ENCODE assay signal across 8 mouse cellular contexts in the genomic region with DNA sequence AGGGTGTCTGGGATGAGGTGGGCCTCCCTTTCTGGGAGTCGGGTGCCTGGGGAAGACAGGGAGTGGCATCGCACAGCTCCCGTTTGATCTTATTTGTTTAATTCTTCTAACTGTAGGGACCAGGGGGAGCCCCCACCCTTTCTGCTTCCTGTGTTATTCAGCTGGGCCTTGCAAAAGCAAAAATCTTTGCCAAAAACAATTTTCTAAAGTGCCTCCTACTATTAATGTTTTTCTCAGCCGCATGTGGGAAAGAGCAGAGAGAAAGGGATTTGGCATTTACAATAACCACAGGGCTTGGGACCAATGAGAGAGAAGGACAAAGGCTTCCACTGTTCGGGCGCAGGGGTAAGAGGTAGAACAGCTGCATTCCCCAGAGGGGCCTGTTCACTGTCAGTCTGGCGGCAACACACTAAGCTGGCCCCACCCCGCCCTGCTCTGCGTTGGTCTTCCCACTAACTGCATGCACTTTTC. TPM values are rescaled to one million over a fixed set of nuclear protein-coding genes. Genes with fewer than 3 reads are reported as not detected.
A peak's percentile ranks its signal among the peaks of the same experiment; 100 is the strongest.
DNase-seq lines count a peak whose midpoint lies in the region; ATAC-seq and TF ChIP-seq lines count a peak whose summit lies in the region.

No protein-coding gene starts in this region.

- H3K36me3 ChIP-seq in kidney, postnatal 0 days (ENCODE audit: insufficient read depth, low read length), result no peaks in the 10 kb centered on the region
- H3K36me3 ChIP-seq in stomach, embryonic 15.5 days, result no peaks in the 10 kb centered on the region

- TF ChIP-seq CTCF in kidney, postnatal 0 days (IDR thresholded peaks at IDR 0.05; ENCODE audit: low read depth), result no peak

- H3K4me1 ChIP-seq in kidney, postnatal 0 days (replicated peaks; ENCODE audit: insufficient read depth, low read length), result peaks cover 8% of the 10 kb centered on the region; the same call in 1 of the 2 replicates
- peaks cover 28% of the 10 kb centered on the region for H3K4me1 ChIP-seq in stomach, embryonic 15.5 days

- no peak overlapping the region for H3K4me3 ChIP-seq in kidney, postnatal 0 days (replicated peaks; ENCODE audit: low read depth, low read length)
- no peak overlapping the region for H3K4me3 ChIP-seq in stomach, embryonic 15.5 days (replicated peaks)

- H3K9ac ChIP-seq in kidney, postnatal 0 days (ENCODE audit: low read depth, low read length), result no peak overlapping the region
- no peak overlapping the region for H3K9ac ChIP-seq in stomach, embryonic 15.5 days

- peak overlapping the region; percentile 75 for H3K27ac ChIP-seq in kidney, postnatal 0 days
- peak overlapping the region; percentile 87 for H3K27ac ChIP-seq in stomach, embryonic 15.5 days

- H3K4me2 ChIP-seq in kidney, postnatal 0 days (ENCODE audit: low read length), result peak overlapping the region; percentile 25; the same call in 1 of the 2 replicates
- peak overlapping the region; percentile 10; the same call in 1 of the 2 replicates for H3K4me2 ChIP-seq in stomach, embryonic 15.5 days

- ATAC-seq in kidney, postnatal 0 days (replicated peaks; ENCODE audit: low FRiP score, low read depth), result peak; percentile 82
- peak; percentile 90 for ATAC-seq in stomach, embryonic 15.5 days (ENCODE audit: insufficient read depth, low FRiP score, low read depth)

- WGBS in kidney, postnatal 0 days, result 33% methylated on average over 9 of the region's 9 CpGs
- WGBS in stomach, embryonic 15.5 days, result 8% methylated on average over 9 of the region's 9 CpGs

- peak; percentile 28 for DNase-seq in right cerebral cortex, adult 18-20 months
- DNase-seq in right cerebral cortex, postnatal 14 days, result no peak
- peak; percentile 43 for DNase-seq in embryo, embryonic 9.5 days (ENCODE audit: extremely low spot score)
- DNase-seq in heart, adult 8-10 months (ENCODE audit: low spot score), result peak; percentile 78
- DNase-seq in kidney, postnatal 0 days (ENCODE audit: low spot score), result peak; percentile 92
- DNase-seq in mesoderm, embryonic 11.5 days (ENCODE audit: low read depth, low spot score), result peak; percentile 53
- no peak for DNase-seq in cerebellum, adult 11-12 months

- no peaks in the 10 kb centered on the region for H3K9me3 ChIP-seq in kidney, postnatal 0 days (replicated peaks; ENCODE audit: low read length)
- no peaks in the 10 kb centered on the region for H3K9me3 ChIP-seq in stomach, embryonic 15.5 days

- no peaks in the 10 kb centered on the region for H3K27me3 ChIP-seq in kidney, postnatal 0 days (ENCODE audit: insufficient read depth, low read length)
- H3K27me3 ChIP-seq in stomach, embryonic 15.5 days (replicated peaks), result no peaks in the 10 kb centered on the region

RNA-seq across cellular contexts. Expression of gene Traf3ip3, which starts 12.3 kb away (rescaled TPM):
- total RNA-seq in heart, adult 8-10 months (2022), result 1 to 10 TPM in 2 of 4 experiments, under 1 TPM in 2; 0.63 to 1.3 (median 0.96) TPM
- 1.4 and 1.7 TPM in 2 replicates for polyA plus RNA-seq in kidney, postnatal 0 days (2015; fragmentation: Nextera tagmentation; extraction: Ambion mirVana)
- 3.9 and 5.6 TPM in 2 replicates for polyA plus RNA-seq in stomach, embryonic 15.5 days (2015; fragmentation: Nextera tagmentation; extraction: Ambion mirVana)

RNA-seq across cellular contexts. Expression of gene Lamb3, which starts 18.3 kb away (rescaled TPM):
- total RNA-seq in heart, adult 8-10 months (2022), result 10 to 100 TPM; 10.7 to 16.0 (median 11.5) TPM
- 1.6 and 1.9 TPM in 2 replicates for polyA plus RNA-seq in kidney, postnatal 0 days (2015; fragmentation: Nextera tagmentation; extraction: Ambion mirVana)
- 10.3 and 12.5 TPM in 2 replicates for polyA plus RNA-seq in stomach, embryonic 15.5 days (2015; fragmentation: Nextera tagmentation; extraction: Ambion mirVana)

RNA-seq across cellular contexts. Expression of gene A130010J15Rik, which starts 21.3 kb away (rescaled TPM):
- total RNA-seq in heart, adult 8-10 months (2022), result 1 to 10 TPM; 3.9 to 5.5 (median 4.8) TPM
- 10.7 and 12.5 TPM in 2 replicates for polyA plus RNA-seq in kidney, postnatal 0 days (2015; fragmentation: Nextera tagmentation; extraction: Ambion mirVana)
- 14.6 and 16.3 TPM in 2 replicates for polyA plus RNA-seq in stomach, embryonic 15.5 days (2015; fragmentation: Nextera tagmentation; extraction: Ambion mirVana)

RNA-seq across cellular contexts. Expression of gene Irf6, which starts 36.3 kb away (rescaled TPM):
- total RNA-seq in heart, adult 8-10 months (2022), result 1 to 10 TPM; 1.2 to 2.7 (median 1.8) TPM
- 17.2 and 17.3 TPM in 2 replicates for polyA plus RNA-seq in kidney, postnatal 0 days (2015; fragmentation: Nextera tagmentation; extraction: Ambion mirVana)
- 56.3 and 56.6 TPM in 2 replicates for polyA plus RNA-seq in stomach, embryonic 15.5 days (2015; fragmentation: Nextera tagmentation; extraction: Ambion mirVana)

RNA-seq across cellular contexts. Expression of gene Diexf, which starts 59.1 kb away (rescaled TPM):
- total RNA-seq in heart, adult 8-10 months (2022), result 1 to 10 TPM; 7.4 to 9.8 (median 9.0) TPM
- polyA plus RNA-seq in kidney, postnatal 0 days (2015; fragmentation: Nextera tagmentation; extraction: Ambion mirVana), result 3.6 and 4.0 TPM in 2 replicates
- 6.8 and 8.5 TPM in 2 replicates for polyA plus RNA-seq in stomach, embryonic 15.5 days (2015; fragmentation: Nextera tagmentation; extraction: Ambion mirVana)

Comparison
In these comparisons a context has a peak if more than half of its experiments do, and no peak if none do; other contexts are left out.
1. DNase-seq: peak in right cerebral cortex, adult 18-20 months (single experiment), embryo, embryonic 9.5 days (single experiment), heart, adult 8-10 months (single experiment), kidney, postnatal 0 days (single experiment) and mesoderm, embryonic 11.5 days (single experiment); none in right cerebral cortex, postnatal 14 days (single experiment) and cerebellum, adult 11-12 months (single experiment).